Mouse (Mus musculus): ENCODE measurements at regions not wholly inside any gene's neighbourhood (a gene's known extent, or its start where the extent isn't known, plus 50 kb on each side); places are given as distances from the start of the nearest gene placed in this dataset.

- no peak for TF ChIP-seq CTCF (IDR thresholded peaks at IDR 0.05; ENCODE audit: control insufficient read depth, insufficient read depth, insufficient replicate concordance, low read depth, low read length)
- no peak for TF ChIP-seq POLR2A (IDR thresholded peaks at IDR 0.05; ENCODE audit: control insufficient read depth, low read depth, low read length)
Observed at GRCm38 (mm10) chr12:106842396-106842795, 646.0 kb upstream of the 3110018I06Rik start.

Data from testis, adult 2 months (tissue).